Mouse (Mus musculus) heart, postnatal 0 days (tissue): ENCODE results near the gene Pakap.

ENCODE experiments used
- CTCF ChIP-seq: IDR thresholded peaks from 2 replicates; pipeline ENCODE4 v1.5.1; 2016; ENCODE audit warnings: antibody characterized with exemption, control low read depth, low read depth
- EP300 ChIP-seq: IDR thresholded peaks from 2 replicates; pipeline ENCODE4 v1.6.1; 2016; ENCODE audit warnings: antibody characterized with exemption, low read depth

- no peak for TF ChIP-seq CTCF
- TF ChIP-seq EP300 = no peak
Observed at GRCm38 (mm10) chr4:57855281-57855941, 287.4 kb downstream of the Pakap start.
